Comparison of ENCODE assay signal across 24 mouse cellular contexts in the genomic region with DNA sequence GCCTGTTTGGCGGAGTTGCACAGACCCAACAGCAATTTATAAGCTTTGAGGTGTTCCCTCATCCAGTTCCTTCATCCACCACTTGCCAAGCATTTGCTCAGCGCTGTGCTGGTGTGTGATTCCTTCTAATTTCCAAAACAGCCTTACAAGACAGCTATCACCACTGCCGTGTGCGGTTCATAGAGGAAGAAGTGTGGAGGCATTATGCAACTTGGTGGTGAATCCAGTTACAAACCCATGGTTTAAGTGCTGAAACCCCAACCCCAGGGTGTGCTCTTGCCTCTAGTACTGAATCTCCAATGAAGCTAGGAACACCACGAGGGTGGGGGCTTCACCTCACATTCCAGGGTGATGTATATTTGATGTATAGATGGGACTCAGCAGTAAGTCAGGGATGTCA.
"Had no signal": no experiment of that assay in that cellular context is flagged by ENCODE, and none has a peak within 500 bp of the region (broad histone marks: within the 10 kb centered on the region; RNA-seq: fewer than 3 reads in every experiment).

No protein-coding gene starts in this region.

- H3K4me3 ChIP-seq: heart, embryonic 10.5 days; heart, embryonic 12.5 days; hindbrain, embryonic 13.5 days; intestine, embryonic 15.5 days; layer of hippocampus, adult 2 months; limb, embryonic 13.5 days; limb, embryonic 15.5 days; liver, embryonic 12.5 days had no signal

- H3K27me3 ChIP-seq: hindbrain, embryonic 13.5 days; intestine, embryonic 15.5 days; limb, embryonic 13.5 days; limb, embryonic 15.5 days; liver, embryonic 12.5 days had no signal

- H3K4me1 ChIP-seq: intestine, embryonic 15.5 days; limb, embryonic 13.5 days; limb, embryonic 15.5 days; liver, embryonic 12.5 days had no signal

- H3K9ac ChIP-seq: heart, embryonic 12.5 days; hindbrain, embryonic 13.5 days; intestine, embryonic 15.5 days; limb, embryonic 13.5 days; limb, embryonic 15.5 days; liver, embryonic 12.5 days had no signal

- ATAC-seq: hindbrain, embryonic 16.5 days; inflammation-experienced regulatory T-cells, adult 6 months; intestine, embryonic 15.5 days; intestine, postnatal 0 days; liver, embryonic 12.5 days had no signal

- H3K36me3 ChIP-seq: hindbrain, embryonic 13.5 days had no signal

- H3K27ac ChIP-seq: heart, embryonic 10.5 days; hindbrain, embryonic 13.5 days; intestine, embryonic 15.5 days; layer of hippocampus, adult 2 months; limb, embryonic 13.5 days; limb, embryonic 15.5 days; liver, embryonic 12.5 days had no signal

- H3K4me2 ChIP-seq: heart, embryonic 12.5 days; hindbrain, embryonic 13.5 days; intestine, embryonic 15.5 days; limb, embryonic 13.5 days; limb, embryonic 15.5 days; liver, embryonic 12.5 days had no signal

- H3K9me3 ChIP-seq: heart, embryonic 10.5 days; heart, embryonic 12.5 days; hindbrain, embryonic 13.5 days; intestine, embryonic 15.5 days; limb, embryonic 13.5 days; limb, embryonic 15.5 days; liver, embryonic 12.5 days had no signal

- DNase-seq: gastrocnemius, postnatal 14 days; gastrocnemius, postnatal 36 days; heart, adult 18-20 months; heart, postnatal 10 days; heart, postnatal 4 days; kidney, adult 18-20 months; kidney, adult 8-10 months; kidney, postnatal 10 days; kidney, postnatal 25 days; kidney, postnatal 4 days; layer of hippocampus, adult 9-11 months; layer of hippocampus, postnatal 36 days; left cerebral cortex, postnatal 4 days had no signal
